Mouse (Mus musculus): ENCODE data around the gene a. TPM values are rescaled to one million over a fixed set of nuclear protein-coding genes. Genes with fewer than 3 reads are reported as not detected.
A peak's percentile ranks its signal among the peaks of the same experiment; 100 is the strongest.
"Not testable (repeated sequence)": the region's sequence is repeated elsewhere in the genome, so short reads cannot be mapped to it uniquely, and the experiment has no call there.

Gene a
- polyA plus RNA-seq, 1 experiment from 2014 or later, result 9.4 TPM

- Histone ChIP-seq H3K4me1 (no peaks in the 10 kb centered on the region), H3K36me3 (peaks cover 76% of the 10 kb centered on the region), H3K27me3 (no peaks in the 10 kb centered on the region), H3K4me2 (replicated peaks) (no peak overlapping the region), H3K9me3 (no peaks in the 10 kb centered on the region), H3K9ac (no peak overlapping the region), H3K4me3 (no peak overlapping the region), H3K27ac (no peak overlapping the region)
- ATAC-seq (ENCODE audit: insufficient number of reproducible peaks, insufficient read depth, low FRiP score, low TSS enrichment), result no peak
- WGBS, result 97% methylated on average over 1 of the region's 1 CpGs
These were observed 76.9 kb downstream of the a start for GRCm38 (mm10) chr2:154868106-154868505.

- Histone ChIP-seq H3K36me3 (peaks cover 76% of the 10 kb centered on the region), H3K4me3 (no peak overlapping the region), H3K4me1 (no peaks in the 10 kb centered on the region), H3K4me2 (replicated peaks) (no peak overlapping the region), H3K9me3 (no peaks in the 10 kb centered on the region), H3K9ac (no peak overlapping the region), H3K27me3 (no peaks in the 10 kb centered on the region), H3K27ac (no peak overlapping the region)
- no peak for ATAC-seq (ENCODE audit: insufficient number of reproducible peaks, insufficient read depth, low FRiP score, low TSS enrichment)
These were observed 78.9 kb downstream of the a start for GRCm38 (mm10) chr2:154869954-154870641.

GRCm38 (mm10) chr2:154876621-154877020 lies 85.4 kb downstream of the a start:
- H3K4me1 ChIP-seq, result no peaks in the 10 kb centered on the region
- H3K36me3 ChIP-seq, result peaks cover 59% of the 10 kb centered on the region
- WGBS, result 97% methylated on average over 2 of the region's 2 CpGs
- H3K27ac ChIP-seq, result no peak overlapping the region
- no peak overlapping the region for H3K9ac ChIP-seq
- H3K27me3 ChIP-seq, result no peaks in the 10 kb centered on the region
- H3K4me3 ChIP-seq, result no peak overlapping the region
- no peak for ATAC-seq (ENCODE audit: insufficient number of reproducible peaks, insufficient read depth, low FRiP score, low TSS enrichment)
- H3K9me3 ChIP-seq, result no peaks in the 10 kb centered on the region
- no peak overlapping the region for H3K4me2 ChIP-seq (replicated peaks)

GRCm38 (mm10) chr2:154891585-154891984 lies 100.4 kb downstream of the a start:
- H3K4me1 ChIP-seq, result peaks cover 16% of the 10 kb centered on the region
- H3K4me3 ChIP-seq, result peak overlapping the region; percentile 88
- 13% methylated on average over 2 of the region's 2 CpGs for WGBS
- H3K27ac ChIP-seq, result no peak overlapping the region
- peaks cover 14% of the 10 kb centered on the region for H3K36me3 ChIP-seq
- ATAC-seq (ENCODE audit: insufficient number of reproducible peaks, insufficient read depth, low FRiP score, low TSS enrichment), result no peak
- peak overlapping the region; percentile 88 for H3K9ac ChIP-seq
- H3K27me3 ChIP-seq, result no peaks in the 10 kb centered on the region
- peak overlapping the region; percentile 78 for H3K4me2 ChIP-seq (replicated peaks)
- H3K9me3 ChIP-seq, result no peaks in the 10 kb centered on the region

GRCm38 (mm10) chr2:154892201-154893044 lies 101.2 kb downstream of the a start, which contains the start of gene Eif2s2:
Gene Eif2s2 (minus strand): TSS chr2:154892935.
- H3K36me3 ChIP-seq, result peaks cover 6% of the 10 kb centered on the region
- peak; percentile 92 for ATAC-seq (ENCODE audit: insufficient number of reproducible peaks, insufficient read depth, low FRiP score, low TSS enrichment)
- H3K4me3 ChIP-seq, result peak within 1 kb of the TSS; percentile 88
- H3K9me3 ChIP-seq, result no peaks in the 10 kb centered on the region
- H3K27me3 ChIP-seq, result no peaks in the 10 kb centered on the region
- H3K4me1 ChIP-seq, result peaks cover 16% of the 10 kb centered on the region
- under 1% methylated on average over 75 of the region's 75 CpGs for WGBS
- H3K9ac ChIP-seq, result peak within 1 kb of the TSS; percentile 88
- peak within 1 kb of the TSS; percentile 78 for H3K4me2 ChIP-seq (replicated peaks)
- peak within 1 kb of the TSS; percentile 83 for H3K27ac ChIP-seq

GRCm38 (mm10) chr2:154893045-154893385 lies 101.8 kb downstream of the a start:
- 0 out of 2 replicates have a peak overlapping the region, but pooled peaks have one; percentile 11 for H3K27ac ChIP-seq
- peak overlapping the region; percentile 55 for H3K4me2 ChIP-seq (replicated peaks)
- ATAC-seq (ENCODE audit: insufficient number of reproducible peaks, insufficient read depth, low FRiP score, low TSS enrichment), result no peak
- peak overlapping the region; percentile 88 for H3K4me3 ChIP-seq
- H3K4me1 ChIP-seq, result peaks cover 16% of the 10 kb centered on the region
- H3K36me3 ChIP-seq, result peaks cover 2% of the 10 kb centered on the region
- 11% methylated on average over 12 of the region's 12 CpGs for WGBS
- H3K9ac ChIP-seq, result peak overlapping the region; percentile 36; the same call in 1 of the 2 replicates
- no peaks in the 10 kb centered on the region for H3K9me3 ChIP-seq
- H3K27me3 ChIP-seq, result no peaks in the 10 kb centered on the region

GRCm38 (mm10) chr2:154893548-154893947 lies 102.3 kb downstream of the a start:
- no peak overlapping the region for H3K9ac ChIP-seq
- ATAC-seq (ENCODE audit: insufficient number of reproducible peaks, insufficient read depth, low FRiP score, low TSS enrichment), result no peak
- no peaks in the 10 kb centered on the region for H3K9me3 ChIP-seq
- H3K4me3 ChIP-seq, result no peak overlapping the region
- peaks cover 16% of the 10 kb centered on the region for H3K4me1 ChIP-seq
- peak overlapping the region; percentile 55; the same call in 1 of the 2 replicates for H3K4me2 ChIP-seq (replicated peaks)
- no peak overlapping the region for H3K27ac ChIP-seq
- H3K27me3 ChIP-seq, result no peaks in the 10 kb centered on the region
- 53% methylated on average over 4 of the region's 4 CpGs for whole genome bisulfite sequencing
- no peaks in the 10 kb centered on the region for H3K36me3 ChIP-seq

GRCm38 (mm10) chr2:154899004-154899403 lies 107.8 kb downstream of the a start:
- not testable (repeated sequence) for H3K27me3 ChIP-seq; H3K4me3 ChIP-seq; H3K4me1 ChIP-seq; H3K27ac ChIP-seq; H3K4me2 ChIP-seq (replicated peaks); H3K36me3 ChIP-seq; ATAC-seq (ENCODE audit: insufficient number of reproducible peaks, insufficient read depth, low FRiP score, low TSS enrichment); H3K9me3 ChIP-seq; H3K9ac ChIP-seq
- 86% methylated on average over 8 of the region's 8 CpGs for WGBS

- not testable (repeated sequence) for H3K36me3 ChIP-seq; H3K4me3 ChIP-seq; H3K4me1 ChIP-seq; H3K4me2 ChIP-seq (replicated peaks); H3K27me3 ChIP-seq; H3K27ac ChIP-seq; H3K9ac ChIP-seq; ATAC-seq (ENCODE audit: insufficient number of reproducible peaks, insufficient read depth, low FRiP score, low TSS enrichment); H3K9me3 ChIP-seq
- WGBS, result 80% methylated on average over 4 of the region's 4 CpGs
These were observed 108.2 kb downstream of the a start for GRCm38 (mm10) chr2:154899412-154899811.

GRCm38 (mm10) chr2:154902111-154902510 lies 110.9 kb downstream of the a start:
- no peak overlapping the region for H3K9ac ChIP-seq
- no peak overlapping the region for H3K4me3 ChIP-seq
- H3K4me2 ChIP-seq (replicated peaks), result no peak overlapping the region
- H3K27me3 ChIP-seq, result no peaks in the 10 kb centered on the region
- H3K4me1 ChIP-seq, result no peaks in the 10 kb centered on the region
- no peaks in the 10 kb centered on the region for H3K36me3 ChIP-seq
- ATAC-seq (ENCODE audit: insufficient number of reproducible peaks, insufficient read depth, low FRiP score, low TSS enrichment), result no peak
- H3K27ac ChIP-seq, result no peak overlapping the region
- H3K9me3 ChIP-seq, result no peaks in the 10 kb centered on the region
- WGBS, result 89% methylated on average over 3 of the region's 3 CpGs

GRCm38 (mm10) chr2:154905796-154906195 lies 114.6 kb downstream of the a start:
- Histone ChIP-seq H3K9ac (no peak overlapping the region), H3K9me3 (no peaks in the 10 kb centered on the region)

GRCm38 (mm10) chr2:154908223-154908622 lies 117.0 kb downstream of the a start:
- not testable (repeated sequence) for ATAC-seq (ENCODE audit: insufficient number of reproducible peaks, insufficient read depth, low FRiP score, low TSS enrichment); H3K4me2 ChIP-seq (replicated peaks)

More at GRCm38 (mm10) chr2:154905796-154906195, 114.6 kb downstream of the a start:
- Histone ChIP-seq H3K36me3 (no peaks in the 10 kb centered on the region), H3K4me1 (no peaks in the 10 kb centered on the region), H3K27ac (no peak overlapping the region), H3K4me3 (no peak overlapping the region), H3K4me2 (replicated peaks) (no peak overlapping the region), H3K27me3 (no peaks in the 10 kb centered on the region)
- WGBS, result 54% methylated on average over 2 of the region's 2 CpGs
- ATAC-seq (ENCODE audit: insufficient number of reproducible peaks, insufficient read depth, low FRiP score, low TSS enrichment), result no peak

More at GRCm38 (mm10) chr2:154908223-154908622, 117.0 kb downstream of the a start:
- WGBS, result 43% methylated on average over 2 of the region's 2 CpGs
- not testable (repeated sequence) for H3K9ac ChIP-seq, H3K9me3 ChIP-seq, H3K36me3 ChIP-seq, H3K27ac ChIP-seq, H3K4me1 ChIP-seq, H3K4me3 ChIP-seq, H3K27me3 ChIP-seq
